Mouse (Mus musculus): ENCODE results near the gene Clcf1. TPM values are rescaled to one million over a fixed set of nuclear protein-coding genes. Genes with fewer than 3 reads are reported as not detected.

Clcf1 gene
- polyA plus RNA-seq, 1 experiment, result 11.5 TPM

DNA sequence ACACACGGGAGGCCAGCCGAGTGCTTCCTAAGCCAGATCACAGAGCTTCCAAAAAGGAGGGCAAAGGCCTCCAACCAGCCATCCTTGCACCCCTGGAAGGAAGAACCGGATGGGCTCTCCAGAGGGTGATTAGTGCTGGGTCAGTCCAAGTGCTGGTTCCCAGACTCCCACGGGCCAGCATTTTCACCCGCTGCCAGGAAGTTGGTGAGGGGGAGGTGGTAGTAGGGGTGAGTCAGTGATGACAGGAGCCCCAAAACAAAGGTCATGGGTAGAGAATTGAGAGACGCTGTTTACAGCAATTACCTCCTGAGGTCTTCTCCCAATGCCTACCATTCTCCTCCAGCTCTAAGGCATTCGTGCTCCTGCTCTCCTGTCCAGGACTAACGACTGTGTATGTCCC, 16.4 kb downstream of the Clcf1 start:
- Histone ChIP-seq H3K36me3 (ENCODE audit: control insufficient read depth, insufficient read depth) (no peaks in the 10 kb centered on the region), H3K79me2 (ENCODE audit: control insufficient read depth, insufficient read depth) (peaks cover 8% of the 10 kb centered on the region), H3ac (ENCODE audit: control insufficient read depth, insufficient read length) (no peak overlapping the region), H3K4me2 (ENCODE audit: low read depth) (peak overlapping the region; percentile 88), H3K4me3 (peak overlapping the region; percentile 29), H3K27me3 (ENCODE audit: control insufficient read depth, insufficient read depth, insufficient read length) (no peaks in the 10 kb centered on the region)
- TF ChIP-seq USF1 (IDR thresholded peaks at IDR 0.05; ENCODE audit: low read depth) (no peak), MYOD1 (IDR thresholded peaks at IDR 0.05; ENCODE audit: control insufficient read depth in 1 of 3, insufficient read length in 2 of 3, low read depth in 2 of 3) (no peak), E2F4 (IDR thresholded peaks at IDR 0.05; ENCODE audit: insufficient read depth) (no peak), POLR2A (IDR thresholded peaks at IDR 0.05; ENCODE audit: insufficient read length, low read depth) (no peak), TCF12 (IDR thresholded peaks at IDR 0.05; ENCODE audit: insufficient read depth, poor library complexity, severe bottlenecking) (no peak)

- Histone ChIP-seq H3ac (ENCODE audit: control insufficient read depth, insufficient read length) (peak within 1 kb of the TSS; percentile 6), H3K27me3 (ENCODE audit: control insufficient read depth, insufficient read depth, insufficient read length) (no peaks in the 10 kb centered on the region), H3K4me2 (ENCODE audit: low read depth) (peak within 1 kb of the TSS; percentile 98), H3K79me2 (ENCODE audit: control insufficient read depth, insufficient read depth) (peaks cover 8% of the 10 kb centered on the region), H3K4me3 (peak within 1 kb of the TSS; percentile 29), H3K36me3 (ENCODE audit: control insufficient read depth, insufficient read depth) (no peaks in the 10 kb centered on the region)
- no peak for TF ChIP-seq USF1 (IDR thresholded peaks at IDR 0.05; ENCODE audit: low read depth)
- TF ChIP-seq MYOD1 (IDR thresholded peaks at IDR 0.05; ENCODE audit: control insufficient read depth in 1 of 3, insufficient read length in 2 of 3, low read depth in 2 of 3), result peak in 2 of 3 experiments; percentile 7 to 32
- no peak for TF ChIP-seq E2F4 (IDR thresholded peaks at IDR 0.05; ENCODE audit: insufficient read depth)
- peak; percentile 82 for TF ChIP-seq POLR2A (IDR thresholded peaks at IDR 0.05; ENCODE audit: insufficient read length, low read depth)
- TF ChIP-seq TCF3 (IDR thresholded peaks at IDR 0.05; ENCODE audit: insufficient read length, low read depth), result no peak
- no peak for TF ChIP-seq MAX (IDR thresholded peaks at IDR 0.05; ENCODE audit: low read depth)
- TF ChIP-seq TCF12 (IDR thresholded peaks at IDR 0.05; ENCODE audit: insufficient read depth, poor library complexity, severe bottlenecking), result no peak
- TF ChIP-seq POLR2AphosphoS2 (IDR thresholded peaks at IDR 0.05; ENCODE audit: insufficient read length, low read depth), result peak; percentile 88
- TF ChIP-seq CEBPB (IDR thresholded peaks at IDR 0.05; ENCODE audit: insufficient read depth, poor library complexity, severe bottlenecking), result no peak
- peak in 1 of 3 experiments; percentile 66 for TF ChIP-seq MYOG (IDR thresholded peaks at IDR 0.05; ENCODE audit: control insufficient read depth in 1 of 3, insufficient read depth in 1 of 3, insufficient read length in 2 of 3, low read depth in 2 of 3)
- peak; percentile 11 for TF ChIP-seq REST (IDR thresholded peaks at IDR 0.05; ENCODE audit: insufficient read depth, insufficient read length)
Observed at GRCm38 (mm10) chr19:4231253-4232185, 17.5 kb downstream of the Clcf1 start, which contains the start of gene Pold4. Gene Pold4 (plus strand): TSS chr19:4231899.

- H3K27me3 ChIP-seq (ENCODE audit: control insufficient read depth, insufficient read depth, insufficient read length), result no peaks in the 10 kb centered on the region
- TF ChIP-seq REST (IDR thresholded peaks at IDR 0.05; ENCODE audit: insufficient read depth, insufficient read length), result no peak
- TF ChIP-seq MYOD1 (IDR thresholded peaks at IDR 0.05; ENCODE audit: control insufficient read depth in 1 of 3, insufficient read length in 2 of 3, low read depth in 2 of 3), result peak in 1 of 3 experiments; percentile 9
- peak; percentile 90 for TF ChIP-seq POLR2AphosphoS2 (IDR thresholded peaks at IDR 0.05; ENCODE audit: insufficient read length, low read depth)
- peak; percentile 74 for TF ChIP-seq POLR2A (IDR thresholded peaks at IDR 0.05; ENCODE audit: insufficient read length, low read depth)
- no peak for TF ChIP-seq TCF3 (IDR thresholded peaks at IDR 0.05; ENCODE audit: insufficient read length, low read depth)
- peak overlapping the region; percentile 6 for H3ac ChIP-seq (ENCODE audit: control insufficient read depth, insufficient read length)
- H3K36me3 ChIP-seq (ENCODE audit: control insufficient read depth, insufficient read depth), result no peaks in the 10 kb centered on the region
- H3K4me2 ChIP-seq (ENCODE audit: low read depth), result peak overlapping the region; percentile 98
- H3K79me2 ChIP-seq (ENCODE audit: control insufficient read depth, insufficient read depth), result peaks cover 8% of the 10 kb centered on the region
- H3K4me3 ChIP-seq, result peak overlapping the region; percentile 29
Observed at GRCm38 (mm10) chr19:4232186-4232572, 18.1 kb downstream of the Clcf1 start.

GRCm38 (mm10) chr19:4232651-4233050, 18.6 kb downstream of the Clcf1 start:
- H3K4me3 ChIP-seq, result peak overlapping the region; percentile 29
- H3ac ChIP-seq (ENCODE audit: control insufficient read depth, insufficient read length), result no peak overlapping the region
- peak overlapping the region; percentile 98 for H3K4me2 ChIP-seq (ENCODE audit: low read depth)
- H3K27me3 ChIP-seq (ENCODE audit: control insufficient read depth, insufficient read depth, insufficient read length), result no peaks in the 10 kb centered on the region
- TF ChIP-seq SRF (IDR thresholded peaks at IDR 0.05; ENCODE audit: control insufficient read depth, insufficient read length, low read depth) (no peak), MYOG (IDR thresholded peaks at IDR 0.05; ENCODE audit: control insufficient read depth in 1 of 3, insufficient read depth in 1 of 3, insufficient read length in 2 of 3, low read depth in 2 of 3) (no peak), POLR2AphosphoS2 (IDR thresholded peaks at IDR 0.05; ENCODE audit: insufficient read length, low read depth) (no peak), TCF3 (IDR thresholded peaks at IDR 0.05; ENCODE audit: insufficient read length, low read depth) (no peak), REST (IDR thresholded peaks at IDR 0.05; ENCODE audit: insufficient read depth, insufficient read length) (no peak), MYOD1 (IDR thresholded peaks at IDR 0.05; ENCODE audit: control insufficient read depth in 1 of 3, insufficient read length in 2 of 3, low read depth in 2 of 3) (no peak), MAX (IDR thresholded peaks at IDR 0.05; ENCODE audit: low read depth) (no peak), USF1 (IDR thresholded peaks at IDR 0.05; ENCODE audit: low read depth) (no peak), TCF12 (IDR thresholded peaks at IDR 0.05; ENCODE audit: insufficient read depth, poor library complexity, severe bottlenecking) (no peak), POLR2A (IDR thresholded peaks at IDR 0.05; ENCODE audit: insufficient read length, low read depth) (no peak), CEBPB (IDR thresholded peaks at IDR 0.05; ENCODE audit: insufficient read depth, poor library complexity, severe bottlenecking) (no peak), E2F4 (IDR thresholded peaks at IDR 0.05; ENCODE audit: insufficient read depth) (no peak)
- no peaks in the 10 kb centered on the region for H3K36me3 ChIP-seq (ENCODE audit: control insufficient read depth, insufficient read depth)
- H3K79me2 ChIP-seq (ENCODE audit: control insufficient read depth, insufficient read depth), result peaks cover 8% of the 10 kb centered on the region

Measured in myocyte (in vitro differentiated cells).